Mouse (Mus musculus): ENCODE measurements around the gene Gm572.

DNA sequence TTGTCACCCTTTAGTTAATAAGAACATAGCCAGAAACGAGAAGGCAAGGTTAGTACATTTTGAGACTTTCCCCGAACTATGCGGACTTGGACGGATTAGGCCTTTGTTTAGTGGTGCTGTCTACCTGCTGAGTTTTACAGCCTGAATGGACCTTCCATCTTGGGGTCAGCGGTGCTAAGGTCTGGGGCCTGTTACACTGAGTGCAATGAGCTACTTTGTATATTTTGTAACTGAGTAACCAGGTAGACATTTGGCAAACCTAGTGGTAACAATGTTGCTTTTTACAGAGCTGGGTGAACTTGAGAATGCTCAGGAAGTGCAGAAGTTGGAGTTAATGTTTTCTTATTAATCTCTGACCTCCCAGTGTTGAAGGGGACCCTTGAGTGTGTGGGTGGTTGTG lies 2.0 kb upstream of the Gm572 start:
- TF ChIP-seq ZKSCAN1 (IDR thresholded peaks at IDR 0.05; ENCODE audit: low read depth, low read length) (no peak), CTCF (IDR thresholded peaks at IDR 0.05 in 2 of 3, conservative IDR thresholded peaks at IDR 0.05 in 1 of 3; ENCODE audit: control insufficient read depth in 1 of 3, insufficient read depth in 1 of 3, low read depth in 2 of 3, low read length in 3 of 3, poor library complexity in 1 of 3, severe bottlenecking in 1 of 3) (no peak), SMC3 (IDR thresholded peaks at IDR 0.05; ENCODE audit: low read depth, low read length) (no peak), POLR2A (IDR thresholded peaks at IDR 0.05; ENCODE audit: control insufficient read depth in 1 of 2, insufficient read depth in 1 of 2, low read depth in 1 of 2, low read length in 2 of 2, poor library complexity in 1 of 2) (no peak), MAX (IDR thresholded peaks at IDR 0.05; ENCODE audit: low read length) (no peak), GATA1 (IDR thresholded peaks at IDR 0.05; ENCODE audit: low read depth, low read length) (no peak)

All from MEL (cell line).